In the genomic region with DNA sequence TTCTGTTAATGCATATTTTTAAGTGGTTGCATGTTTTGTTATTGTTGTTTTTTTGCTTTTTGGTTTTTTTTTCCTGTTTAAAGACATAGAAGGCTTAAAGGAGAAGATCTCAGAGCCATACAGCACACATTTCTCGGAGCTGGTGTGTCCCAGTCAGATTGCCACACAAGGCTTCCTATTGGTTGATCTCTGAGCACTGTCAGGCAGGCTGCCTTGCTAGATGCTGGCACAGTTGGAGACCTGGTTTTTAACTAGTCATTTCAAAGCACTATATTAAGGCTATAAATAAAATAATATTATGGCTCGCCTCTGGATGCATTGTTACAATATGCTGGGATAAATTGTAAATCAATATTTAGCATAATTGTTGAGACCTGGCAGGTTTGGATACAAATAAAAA, we compare ENCODE assay signal across 19 mouse cellular contexts. TPM values are rescaled to one million over a fixed set of nuclear protein-coding genes. Genes with fewer than 3 reads are reported as not detected.
"Had no signal": no experiment of that assay in that cellular context is flagged by ENCODE, and none has a peak within 500 bp of the region (broad histone marks: within the 10 kb centered on the region; RNA-seq: fewer than 3 reads in every experiment).

No protein-coding gene starts in this region.

- H3K27ac ChIP-seq: midbrain, embryonic 10.5 days; midbrain, embryonic 12.5 days; neural tube, embryonic 12.5 days; stomach, embryonic 15.5 days; stomach, postnatal 0 days had no signal

- H3K4me2 ChIP-seq: lung, embryonic 14.5 days; midbrain, embryonic 12.5 days; neural tube, embryonic 12.5 days; stomach, embryonic 15.5 days had no signal

- H3K27me3 ChIP-seq: midbrain, embryonic 12.5 days; neural tube, embryonic 12.5 days; stomach, embryonic 15.5 days had no signal

- ATAC-seq: midbrain, embryonic 16.5 days had no signal

- DNase-seq: lung, adult 18-20 months; lung, embryonic 14.5 days; lung, postnatal 10 days; lung, postnatal 4 days; midbrain, embryonic 14.5 days; right cerebral cortex, postnatal 14 days; thymus, adult 2 months; thymus, postnatal 25 days; thymus, postnatal 4 days had no signal

- H3K9me3 ChIP-seq: midbrain, embryonic 10.5 days; midbrain, embryonic 12.5 days; neural tube, embryonic 12.5 days; stomach, embryonic 15.5 days had no signal

- H3K4me3 ChIP-seq: midbrain, embryonic 10.5 days; midbrain, embryonic 12.5 days; myocyte; neural tube, embryonic 12.5 days; stomach, embryonic 15.5 days had no signal

- H3K9ac ChIP-seq: lung, embryonic 14.5 days; midbrain, embryonic 12.5 days; neural tube, embryonic 12.5 days; stomach, embryonic 15.5 days had no signal

- H3K4me1 ChIP-seq: midbrain, embryonic 10.5 days; midbrain, embryonic 12.5 days; neural tube, embryonic 12.5 days; stomach, embryonic 15.5 days had no signal

- H3K36me3 ChIP-seq: midbrain, embryonic 10.5 days; midbrain, embryonic 12.5 days; neural tube, embryonic 12.5 days; stomach, embryonic 15.5 days had no signal

RNA-seq across cellular contexts. Expression of a gene that starts 18.9 kb away (rescaled TPM):
- total RNA-seq: megakaryocyte-erythroid progenitor cell, adult 5-6 weeks; neutrophil, adult 5-6 weeks had no signal
- polyA plus RNA-seq: liver, embryonic 16.5 days; lung, embryonic 14.5 days; myocyte had no signal
